Mouse (Mus musculus) testis, adult 2 months (tissue): Measurements from ENCODE around the gene Trim17.

Source experiments
- CTCF ChIP-seq: fragments of 200-500 bp; IDR thresholded peaks from 2 replicates; pipeline ENCODE4 v1.5.1; 2012; ENCODE audit warnings: low read depth, mild to moderate bottlenecking, inconsistent platforms, low read length, moderate library complexity; ENCODE audit not compliant: control insufficient read depth, insufficient read depth, insufficient replicate concordance
- POLR2A ChIP-seq: fragments of 200-500 bp; IDR thresholded peaks from 2 replicates; pipeline ENCODE4 v1.6.1; 2012; ENCODE audit warnings: low read depth, mild to moderate bottlenecking, inconsistent platforms, low read length, moderate library complexity; ENCODE audit not compliant: control insufficient read depth

- TF ChIP-seq CTCF, result no peak
- no peak for TF ChIP-seq POLR2A
Measured at GRCm38 (mm10) chr11:58993091-58993670, 38.7 kb downstream of the Trim17 start.
